Mouse (Mus musculus) lung, postnatal 0 days (tissue): ENCODE data around the gene Arrdc2. TPM values are rescaled to one million over a fixed set of nuclear protein-coding genes. Genes with fewer than 3 reads are reported as not detected.
"Not testable (repeated sequence)": the region's sequence is repeated elsewhere in the genome, so short reads cannot be mapped to it uniquely, and the experiment has no call there.

Source experiments
- ATAC-seq: fragments of 200-750 bp; cut with Nextera tagmentation; 2 replicates; pipeline ENCODE4 v1.8.0; 2017; ENCODE audit warnings: moderate library complexity
- DNase-seq: peaks from one replicate; pipeline ENCODE4 v3.0.0-alpha.2; 2016; ENCODE audit warnings: low spot score
- H3K27ac ChIP-seq: fragments of 300-500 bp; sonication (generic); 2 replicates; pipeline ENCODE4 v1.5.1; 2014; ENCODE audit warnings: antibody characterized with exemption, mild to moderate bottlenecking, low read length, mixed read lengths
- H3K27me3 ChIP-seq: fragments of 300-500 bp; sonication (generic); replicated peaks from 2 replicates; pipeline ENCODE4 v1.6.1; 2014; ENCODE audit warnings: low read length, mixed read lengths; ENCODE audit not compliant: insufficient read depth
- H3K36me3 ChIP-seq: fragments of 300-500 bp; sonication (generic); 2 replicates; pipeline ENCODE4 v1.6.1; 2014; ENCODE audit warnings: low read length, mixed read lengths; ENCODE audit not compliant: insufficient read depth
- H3K4me1 ChIP-seq: fragments of 300-500 bp; sonication (generic); 2 replicates; pipeline ENCODE4 v1.6.1; 2014; ENCODE audit warnings: antibody characterized with exemption, low read depth, low read length, mixed read lengths; ENCODE audit not compliant: insufficient read depth
- H3K4me2 ChIP-seq: fragments of 300-500 bp; sonication (generic); replicated peaks from 2 replicates; pipeline ENCODE4 v1.6.1; 2014; ENCODE audit warnings: low read depth, mild to moderate bottlenecking, low read length, moderate library complexity, mixed read lengths
- H3K4me3 ChIP-seq: fragments of 300-500 bp; sonication (generic); 2 replicates; pipeline ENCODE4 v1.5.1; 2014; ENCODE audit warnings: low read depth, low read length
- H3K9ac ChIP-seq: fragments of 300-500 bp; sonication (generic); replicated peaks from 2 replicates; pipeline ENCODE4 v1.6.1; 2014; ENCODE audit warnings: low read depth, mild to moderate bottlenecking
- H3K9me3 ChIP-seq: fragments of 300-500 bp; sonication (generic); 2 replicates; pipeline ENCODE4 v1.6.1; 2016; ENCODE audit warnings: low read length, mixed read lengths
- CTCF ChIP-seq: IDR thresholded peaks from 2 replicates; pipeline ENCODE4 v1.5.1; 2016; ENCODE audit warnings: antibody characterized with exemption, mild to moderate bottlenecking
- EP300 ChIP-seq: IDR thresholded peaks from 2 replicates; pipeline ENCODE4 v1.6.1; 2016; ENCODE audit warnings: antibody characterized with exemption, mild to moderate bottlenecking, control low read depth
- WGBS: fragments of 180-500 bp; shearing (Covaris S2); extraction: QIAGEN DNeasy Blood & Tissue Kit; methylation state at CpG from one replicate; pipeline ENCODE4 v1.1.7; 2014; 5-methylcytosine and 5-hydroxymethylcytosine counted together
- polyA plus RNA-seq: library from polyadenylated mRNA; unstranded; fragments of >200 nt; fragmentation: Nextera tagmentation; extraction: Ambion mirVana; gene quantifications from 2 replicates; pipeline ENCODE4 v1.2.1, GENCODE M21; 2015

The Arrdc2 gene
- polyA plus RNA-seq, 1 experiment from 2014 or later: 10.7 TPM

- Histone ChIP-seq H3K4me3 (no peak overlapping the region), H3K36me3 (no peaks in the 10 kb centered on the region), H3K4me1 (no peaks in the 10 kb centered on the region), H3K27me3 (no peaks in the 10 kb centered on the region), H3K9ac (no peak overlapping the region), H3K9me3 (no peaks in the 10 kb centered on the region), H3K4me2 (no peak overlapping the region), H3K27ac (no peak overlapping the region)
- WGBS: 95% methylated on average over 2 of the region's 2 CpGs
- ATAC-seq (no peak), DNase-seq (no peak)
- TF ChIP-seq EP300: no peak
- TF ChIP-seq CTCF: peak; percentile 37
Observed at GRCm38 (mm10) chr8:70827010-70827409, 12.5 kb downstream of the Arrdc2 start.

- H3K4me2 ChIP-seq: no peak overlapping the region
- no peaks in the 10 kb centered on the region for H3K9me3 ChIP-seq
- no peak overlapping the region for H3K27ac ChIP-seq
- no peaks in the 10 kb centered on the region for H3K27me3 ChIP-seq
- DNase-seq (no peak), ATAC-seq (no peak)
- H3K4me3 ChIP-seq: no peak overlapping the region
- H3K4me1 ChIP-seq: no peaks in the 10 kb centered on the region
- H3K9ac ChIP-seq: no peak overlapping the region
- no peaks in the 10 kb centered on the region for H3K36me3 ChIP-seq
- 77% methylated on average over 8 of the region's 8 CpGs for WGBS
- TF ChIP-seq EP300 (no peak), CTCF (no peak)
Observed at GRCm38 (mm10) chr8:70825816-70826215, 13.7 kb downstream of the Arrdc2 start.

- Histone ChIP-seq H3K36me3 (no peaks in the 10 kb centered on the region), H3K9ac (no peak overlapping the region), H3K27ac (no peak overlapping the region), H3K4me2 (no peak overlapping the region), H3K9me3 (no peaks in the 10 kb centered on the region), H3K4me3 (no peak overlapping the region), H3K27me3 (no peaks in the 10 kb centered on the region), H3K4me1 (no peaks in the 10 kb centered on the region)
- DNase-seq (no peak), ATAC-seq (no peak)
- no peak for TF ChIP-seq EP300
- no peak for TF ChIP-seq CTCF
- WGBS: 85% methylated on average over 7 of the region's 7 CpGs
Observed at GRCm38 (mm10) chr8:70823802-70824201, 15.7 kb downstream of the Arrdc2 start.

GRCm38 (mm10) chr8:70822594-70822993 lies 16.9 kb downstream of the Arrdc2 start:
- not testable (repeated sequence) for DNase-seq, H3K9me3 ChIP-seq, H3K36me3 ChIP-seq, H3K27me3 ChIP-seq, ATAC-seq, H3K4me3 ChIP-seq, H3K27ac ChIP-seq, H3K4me1 ChIP-seq, H3K9ac ChIP-seq, H3K4me2 ChIP-seq
- 0 out of 2 replicates have a peak, but pooled peaks have one; percentile 26 for TF ChIP-seq EP300
- WGBS: 83% methylated on average over 3 of the region's 3 CpGs

- H3K4me3 ChIP-seq: no peak overlapping the region
- DNase-seq (no peak), ATAC-seq (no peak)
- 34% methylated on average over 11 of the region's 11 CpGs for WGBS
- no peaks in the 10 kb centered on the region for H3K36me3 ChIP-seq
- H3K27ac ChIP-seq: no peak overlapping the region
- TF ChIP-seq CTCF: no peak
- no peaks in the 10 kb centered on the region for H3K4me1 ChIP-seq
- H3K9ac ChIP-seq: no peak overlapping the region
- no peak overlapping the region for H3K4me2 ChIP-seq
- H3K9me3 ChIP-seq: no peaks in the 10 kb centered on the region
- H3K27me3 ChIP-seq: no peaks in the 10 kb centered on the region
Observed at GRCm38 (mm10) chr8:70821992-70822391, 17.5 kb downstream of the Arrdc2 start.

- peak; percentile 40 for ATAC-seq
- 15% methylated on average over 30 of the region's 30 CpGs for WGBS
Observed at GRCm38 (mm10) chr8:70821399-70821962, 18.0 kb downstream of the Arrdc2 start.

More at GRCm38 (mm10) chr8:70821399-70821962, 18.0 kb downstream of the Arrdc2 start:
- H3K36me3 ChIP-seq: no peaks in the 10 kb centered on the region
- no peaks in the 10 kb centered on the region for H3K4me1 ChIP-seq
- no peaks in the 10 kb centered on the region for H3K27me3 ChIP-seq
- H3K9me3 ChIP-seq: no peaks in the 10 kb centered on the region
- peak; percentile 79 for DNase-seq
- TF ChIP-seq EP300 (no peak), CTCF (peak; percentile 99)
- no peak overlapping the region for H3K27ac ChIP-seq
- H3K4me2 ChIP-seq: no peak overlapping the region
- H3K4me3 ChIP-seq: no peak overlapping the region
- no peak overlapping the region for H3K9ac ChIP-seq
